ENCODE assay signal across 14 mouse cellular contexts in the genomic region with DNA sequence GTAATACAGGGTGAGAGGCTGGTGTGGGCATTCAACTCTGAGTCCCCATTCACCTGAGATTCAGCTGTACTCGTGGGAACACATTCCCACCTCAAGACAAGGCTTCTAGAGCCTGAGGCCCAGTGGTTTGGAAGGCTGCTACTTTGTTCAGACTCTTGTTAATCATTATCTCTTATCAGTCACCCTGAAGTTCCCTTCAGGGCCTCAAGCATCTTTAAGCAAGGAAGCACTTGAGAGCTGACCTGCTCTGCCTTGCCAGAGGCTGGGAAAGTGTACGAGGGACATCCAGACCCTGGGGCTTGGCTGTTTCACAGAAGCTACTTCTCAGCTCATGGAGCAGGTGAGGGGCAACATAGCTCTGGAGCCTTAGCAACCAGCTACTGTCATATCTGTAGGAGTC.
"Had no signal": no experiment of that assay in that cellular context is flagged by ENCODE, and none has a peak within 500 bp of the region (broad histone marks: within the 10 kb centered on the region; RNA-seq: fewer than 3 reads in every experiment).

No protein-coding gene starts in this region.

- H3K9me3 ChIP-seq: limb, embryonic 12.5 days; midbrain, embryonic 13.5 days; neural tube, embryonic 12.5 days had no signal

- DNase-seq: kidney, adult 8-10 months; kidney, postnatal 25 days; retina, postnatal 1 day; right cerebral cortex, postnatal 4 days; spleen, adult 18-20 months; thymus, adult 18-20 months; thymus, postnatal 14 days had no signal

- H3K27me3 ChIP-seq: limb, embryonic 12.5 days; midbrain, embryonic 13.5 days; neural tube, embryonic 12.5 days had no signal

- H3K27ac ChIP-seq: layer of hippocampus, adult 2 months; limb, embryonic 12.5 days; midbrain, embryonic 13.5 days; neural tube, embryonic 12.5 days had no signal

- H3K36me3 ChIP-seq: limb, embryonic 12.5 days; midbrain, embryonic 13.5 days; neural tube, embryonic 12.5 days had no signal

- H3K4me3 ChIP-seq: layer of hippocampus, adult 2 months; limb, embryonic 12.5 days; midbrain, embryonic 13.5 days; myocyte; neural tube, embryonic 12.5 days had no signal

- H3K4me2 ChIP-seq: limb, embryonic 12.5 days; midbrain, embryonic 13.5 days; neural tube, embryonic 12.5 days had no signal

- ATAC-seq: hindbrain, embryonic 16.5 days; inflammation-experienced regulatory T-cells, adult 6 months; midbrain, embryonic 13.5 days had no signal

- H3K4me1 ChIP-seq: limb, embryonic 12.5 days; midbrain, embryonic 13.5 days; neural tube, embryonic 12.5 days had no signal

- H3K9ac ChIP-seq: limb, embryonic 12.5 days; midbrain, embryonic 13.5 days; neural tube, embryonic 12.5 days had no signal
